Mouse (Mus musculus): ENCODE data around the gene Tesk1. TPM values are rescaled to one million over a fixed set of nuclear protein-coding genes. Genes with fewer than 3 reads are reported as not detected.

Gene Tesk1
- polyA plus RNA-seq, 1 experiment from 2014 or later, result 17.1 TPM

DNA sequence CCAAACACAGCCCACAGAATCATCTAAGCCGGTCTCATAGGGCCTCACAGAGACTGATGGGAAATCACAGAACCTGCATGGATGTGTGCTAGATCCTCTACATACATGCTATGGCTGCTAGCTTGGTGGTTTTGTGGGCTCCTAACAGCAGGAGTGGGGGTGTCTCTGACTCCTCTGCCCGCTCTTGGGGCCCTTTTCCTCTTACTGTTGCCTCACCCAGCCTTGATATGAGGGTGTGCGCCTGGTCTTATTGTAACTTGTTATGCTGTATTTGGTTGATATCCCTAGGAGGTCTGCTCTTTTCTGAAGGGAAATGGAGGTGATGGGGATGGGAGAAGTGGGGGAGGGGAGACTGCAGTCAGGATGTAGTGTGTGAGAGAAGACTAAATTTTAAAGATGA lies 47.9 kb downstream of the Tesk1 start:
- no peaks in the 10 kb centered on the region for H3K27me3 ChIP-seq (replicated peaks)
- no peak for ATAC-seq (replicated peaks)
- H3K36me3 ChIP-seq (replicated peaks), result no peaks in the 10 kb centered on the region
- no peaks in the 10 kb centered on the region for H3K9me3 ChIP-seq
- H3K4me1 ChIP-seq, result peaks cover 11% of the 10 kb centered on the region
- H3K9ac ChIP-seq, result no peak overlapping the region
- no peak overlapping the region for H3K4me2 ChIP-seq
- H3K27ac ChIP-seq, result no peak overlapping the region
- no peak overlapping the region for H3K4me3 ChIP-seq
- 95% methylated on average over 3 of the region's 3 CpGs for WGBS

DNA sequence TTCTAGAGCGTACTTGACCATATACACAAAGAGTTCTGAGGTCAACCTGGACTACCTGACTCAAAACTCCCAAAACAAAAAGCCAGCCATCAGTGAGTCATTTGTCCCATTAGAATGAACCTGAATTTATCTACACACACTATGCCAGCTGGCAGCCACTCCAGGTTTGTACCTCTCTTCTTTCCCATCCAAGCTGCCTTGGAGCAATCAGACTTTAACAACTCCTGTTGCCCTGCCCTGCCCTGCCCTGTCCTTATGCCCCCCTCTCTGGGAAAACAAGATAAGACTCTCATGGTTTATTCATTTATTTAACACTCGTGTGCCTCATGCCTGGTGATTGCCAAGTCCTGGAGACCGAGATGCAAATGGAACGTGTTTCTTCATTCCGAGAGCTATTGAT lies 49.1 kb downstream of the Tesk1 start:
- H3K4me1 ChIP-seq, result peaks cover 21% of the 10 kb centered on the region
- 69% methylated on average over 5 of the region's 5 CpGs for WGBS
- no peak for ATAC-seq (replicated peaks)

DNA sequence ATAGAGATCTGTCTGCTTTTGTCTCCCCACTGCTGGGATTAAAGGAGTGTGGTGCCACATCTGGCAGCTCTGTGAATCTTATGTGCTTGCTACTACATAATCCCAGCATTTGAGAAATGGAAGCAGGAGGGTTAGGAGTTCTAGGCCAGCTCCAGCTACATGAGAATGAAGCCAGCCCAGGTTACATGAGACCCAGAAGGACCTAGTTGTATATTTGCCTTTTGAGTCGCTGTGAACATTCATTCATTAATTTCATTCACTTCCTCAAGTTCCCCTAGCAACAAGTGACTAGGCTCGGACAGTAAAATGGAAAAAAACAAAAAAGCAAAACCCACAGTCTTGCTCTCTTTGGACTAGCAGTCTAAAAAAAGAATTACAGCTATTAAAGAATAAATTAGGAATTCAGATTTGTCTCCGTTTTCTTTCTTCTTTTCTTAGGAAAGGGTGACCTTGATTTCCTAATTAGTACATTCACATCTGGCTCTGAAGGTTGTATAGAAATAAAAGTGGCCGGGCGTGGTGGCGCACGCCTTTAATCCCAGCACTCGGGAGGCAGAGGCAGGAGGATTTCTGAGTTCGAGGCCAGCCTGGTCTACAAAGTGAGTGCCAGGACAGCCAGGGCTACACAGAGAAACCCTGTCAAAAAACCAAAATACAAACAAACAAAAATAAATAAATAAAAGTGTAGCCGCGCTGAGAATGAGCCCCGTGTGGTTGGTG lies 50.5 kb downstream of the Tesk1 start:
- Histone ChIP-seq H3K4me1 (peaks cover 21% of the 10 kb centered on the region), H3K36me3 (replicated peaks) (no peaks in the 10 kb centered on the region), H3K27me3 (replicated peaks) (no peaks in the 10 kb centered on the region), H3K4me3 (peak overlapping the region; percentile 84), H3K9ac (no peak overlapping the region), H3K27ac (peak overlapping the region; percentile 94), H3K9me3 (no peaks in the 10 kb centered on the region), H3K4me2 (peak overlapping the region; percentile 59)
- WGBS, result 38% methylated on average over 12 of the region's 12 CpGs
- no peak for ATAC-seq (replicated peaks)

More for the DNA sequence above, 49.1 kb downstream of the Tesk1 start:
- no peak overlapping the region for H3K4me3 ChIP-seq
- H3K4me2 ChIP-seq, result no peak overlapping the region
- no peaks in the 10 kb centered on the region for H3K9me3 ChIP-seq
- no peaks in the 10 kb centered on the region for H3K27me3 ChIP-seq (replicated peaks)
- no peak overlapping the region for H3K9ac ChIP-seq
- H3K27ac ChIP-seq, result no peak overlapping the region
- H3K36me3 ChIP-seq (replicated peaks), result no peaks in the 10 kb centered on the region

DNA sequence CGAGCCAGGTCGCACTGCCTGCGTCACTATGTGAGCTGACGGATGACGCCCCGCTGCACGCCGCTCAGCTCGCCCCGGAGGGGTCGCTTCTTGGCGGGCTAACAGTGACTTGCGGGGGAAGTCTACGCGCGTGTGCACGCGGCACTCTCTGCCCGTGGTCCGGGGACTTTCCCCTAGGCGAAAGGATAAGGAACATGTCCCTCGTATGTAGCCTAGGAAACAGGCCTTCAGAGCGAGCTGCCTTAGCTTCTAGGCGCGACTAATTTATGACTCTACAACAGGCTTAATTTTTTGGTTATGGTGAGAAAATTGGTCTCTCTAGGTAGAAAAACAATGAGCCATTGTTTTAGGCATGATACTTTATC lies 51.1 kb downstream of the Tesk1 start, which contains the start of gene Ccdc107:
Gene Ccdc107 (plus strand): TSS at position 80 of the 365 bp plus-strand sequence.
- Histone ChIP-seq H3K27ac (peak within 1 kb of the TSS; percentile 94), H3K4me3 (peak within 1 kb of the TSS; percentile 84), H3K27me3 (replicated peaks) (no peaks in the 10 kb centered on the region), H3K4me2 (peak within 1 kb of the TSS; percentile 59), H3K4me1 (peaks cover 21% of the 10 kb centered on the region), H3K36me3 (replicated peaks) (no peaks in the 10 kb centered on the region), H3K9me3 (no peaks in the 10 kb centered on the region), H3K9ac (peak within 1 kb of the TSS; percentile 84)
- peak; percentile 98 for ATAC-seq (replicated peaks)
- WGBS, result 0% methylated on average over 25 of the region's 25 CpGs

DNA sequence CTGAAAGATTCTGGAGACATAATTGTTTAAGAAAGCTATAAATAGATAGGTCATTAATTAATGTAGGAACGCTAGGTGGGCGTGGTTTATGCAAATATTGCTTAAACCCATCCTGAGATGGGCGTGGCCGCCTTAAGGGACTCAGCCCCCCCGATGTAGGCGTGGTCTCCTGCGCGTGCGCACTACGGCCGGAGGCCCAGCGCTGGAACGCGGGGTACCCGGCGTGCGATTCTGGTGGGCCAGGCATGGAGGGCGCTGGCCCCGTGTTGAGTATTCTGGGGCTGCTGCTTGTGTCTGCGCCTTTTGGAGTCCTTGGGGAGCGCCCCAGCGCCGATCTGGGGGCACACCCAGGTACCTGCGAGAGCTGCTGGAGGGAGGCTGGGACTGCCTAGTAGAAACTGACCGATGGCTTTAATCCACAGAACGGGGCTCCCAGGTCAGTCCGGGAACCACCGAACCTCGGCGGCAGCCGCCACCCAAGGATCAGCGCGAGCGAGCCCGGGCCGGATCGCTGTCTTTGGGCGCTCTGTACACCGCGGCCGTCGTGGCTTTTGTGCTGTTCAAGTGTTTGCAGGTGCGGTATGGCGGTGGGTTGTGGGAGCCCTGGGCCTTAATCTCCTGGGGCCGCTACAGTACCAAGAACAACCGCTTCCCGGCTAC lies 51.6 kb downstream of the Tesk1 start:
- peak overlapping the region; percentile 84 for H3K9ac ChIP-seq
- ATAC-seq (replicated peaks), result peak; percentile 93
- H3K9me3 ChIP-seq, result no peaks in the 10 kb centered on the region
- H3K4me2 ChIP-seq, result peak overlapping the region; percentile 59
- H3K27ac ChIP-seq, result peak overlapping the region; percentile 94
- peak overlapping the region; percentile 84 for H3K4me3 ChIP-seq
- WGBS, result under 1% methylated on average over 47 of the region's 47 CpGs
- H3K27me3 ChIP-seq (replicated peaks), result no peaks in the 10 kb centered on the region
- no peaks in the 10 kb centered on the region for H3K36me3 ChIP-seq (replicated peaks)
- H3K4me1 ChIP-seq, result peaks cover 21% of the 10 kb centered on the region

DNA sequence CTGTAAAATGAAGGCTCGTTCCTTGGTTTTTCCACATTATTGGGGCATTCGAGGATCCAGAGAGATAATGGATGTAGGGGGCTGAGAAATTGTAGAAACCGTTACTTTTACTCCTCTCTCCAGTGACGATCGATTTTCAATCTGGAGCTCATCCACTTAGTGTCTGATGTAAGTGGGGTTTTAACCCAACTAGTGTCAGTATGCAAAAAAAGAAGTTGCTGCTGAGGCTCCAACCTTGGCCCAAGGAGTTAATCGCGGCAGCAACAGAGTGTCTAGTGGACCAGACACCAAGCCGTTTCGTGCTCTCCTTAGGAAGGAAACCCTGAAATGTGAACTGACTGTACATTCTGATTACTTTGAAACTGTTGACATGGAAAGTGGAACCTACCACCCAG lies 52.1 kb downstream of the Tesk1 start:
- 1% methylated on average over 9 of the region's 9 CpGs for WGBS
- no peak for ATAC-seq (replicated peaks)
- Histone ChIP-seq H3K4me1 (peaks cover 24% of the 10 kb centered on the region), H3K4me2 (peak overlapping the region; percentile 59), H3K27ac (peak overlapping the region; percentile 94), H3K36me3 (replicated peaks) (no peaks in the 10 kb centered on the region), H3K4me3 (peak overlapping the region; percentile 84), H3K9me3 (no peaks in the 10 kb centered on the region), H3K9ac (peak overlapping the region; percentile 84), H3K27me3 (replicated peaks) (no peaks in the 10 kb centered on the region)

DNA sequence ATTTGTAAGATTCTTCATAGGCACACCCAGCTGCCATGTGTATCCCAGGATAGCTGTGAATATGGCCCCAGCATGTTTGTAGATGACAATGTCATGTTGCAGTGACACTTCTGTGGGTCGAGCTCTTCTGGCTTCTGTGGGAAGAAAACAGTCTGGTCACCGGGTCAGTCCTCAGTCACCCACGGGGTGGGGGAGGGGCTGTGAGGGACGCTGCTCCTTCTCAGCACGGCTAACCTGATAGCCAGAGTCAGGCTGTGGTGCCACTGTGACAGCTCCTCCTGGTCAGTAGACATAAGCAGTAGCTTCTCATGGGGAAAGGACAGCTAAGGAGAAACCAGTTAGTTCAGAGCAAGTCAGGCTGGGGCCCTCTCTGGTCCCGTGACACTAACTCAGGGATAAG lies 54.8 kb downstream of the Tesk1 start:
- Histone ChIP-seq H3K4me2 (no peak overlapping the region), H3K36me3 (replicated peaks) (no peaks in the 10 kb centered on the region), H3K4me1 (peaks cover 34% of the 10 kb centered on the region), H3K9me3 (no peaks in the 10 kb centered on the region), H3K9ac (no peak overlapping the region), H3K4me3 (no peak overlapping the region), H3K27me3 (replicated peaks) (no peaks in the 10 kb centered on the region), H3K27ac (no peak overlapping the region)
- ATAC-seq (replicated peaks), result no peak
- 46% methylated on average over 6 of the region's 6 CpGs for WGBS

DNA sequence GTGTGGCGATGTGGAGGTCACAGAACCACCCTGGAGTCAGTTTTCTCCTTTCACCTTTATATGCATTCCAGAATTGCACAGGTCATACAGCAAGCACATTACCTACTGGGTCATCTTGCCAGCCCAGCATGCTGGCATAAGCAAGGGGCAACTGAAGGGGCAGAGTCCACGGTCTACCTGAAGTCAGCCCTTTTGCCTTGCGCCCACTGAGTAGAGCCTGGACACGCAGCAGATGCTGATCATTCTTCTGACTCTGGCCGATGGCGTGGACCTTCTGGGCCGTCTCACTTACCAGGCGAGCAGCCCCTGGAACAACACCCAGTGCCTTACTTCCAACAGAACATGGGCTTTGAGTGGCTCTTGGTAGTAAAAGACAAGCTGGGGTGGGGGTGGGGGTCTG lies 55.7 kb downstream of the Tesk1 start:
- H3K36me3 ChIP-seq (replicated peaks), result no peaks in the 10 kb centered on the region
- 96% methylated on average over 8 of the region's 8 CpGs for WGBS
- H3K4me2 ChIP-seq, result no peak overlapping the region
- H3K27me3 ChIP-seq (replicated peaks), result no peaks in the 10 kb centered on the region
- H3K4me1 ChIP-seq, result peaks cover 32% of the 10 kb centered on the region
- H3K4me3 ChIP-seq, result no peak overlapping the region
- no peaks in the 10 kb centered on the region for H3K9me3 ChIP-seq
- H3K9ac ChIP-seq, result no peak overlapping the region
- H3K27ac ChIP-seq, result no peak overlapping the region
- no peak for ATAC-seq (replicated peaks)

Other genes starting within 250 kb of the Tesk1 start
- 0.46 and 0.89 TPM in 2 replicates for gene Atp8b5, start 174.8 kb upstream of the Tesk1 start, polyA plus RNA-seq (2015; fragmentation: Nextera tagmentation; extraction: Ambion mirVana)
- gene Rusc2, start 60.0 kb upstream of the Tesk1 start, polyA plus RNA-seq (2015; fragmentation: Nextera tagmentation; extraction: Ambion mirVana), result 104 and 107 TPM in 2 replicates
- gene Fam166b, start 12.8 kb upstream of the Tesk1 start, polyA plus RNA-seq (2015; fragmentation: Nextera tagmentation; extraction: Ambion mirVana), result 0.52 and 1.7 TPM in 2 replicates
- gene Cd72, start 12.7 kb downstream of the Tesk1 start, polyA plus RNA-seq (2015; fragmentation: Nextera tagmentation; extraction: Ambion mirVana), result 6.0 and 6.6 TPM in 2 replicates
- gene Sit1, start 41.8 kb downstream of the Tesk1 start, polyA plus RNA-seq (2015; fragmentation: Nextera tagmentation; extraction: Ambion mirVana), result not detected in 2 replicates
- 81.4 and 82.8 TPM in 2 replicates for gene Ccdc107, start 51.0 kb downstream of the Tesk1 start, polyA plus RNA-seq (2015; fragmentation: Nextera tagmentation; extraction: Ambion mirVana)
- gene Arhgef39, start 57.8 kb downstream of the Tesk1 start, polyA plus RNA-seq (2015; fragmentation: Nextera tagmentation; extraction: Ambion mirVana), result 6.2 and 7.0 TPM in 2 replicates
- 0.32 and 0.49 TPM in 2 replicates for gene Car9, start 65.0 kb downstream of the Tesk1 start, polyA plus RNA-seq (2015; fragmentation: Nextera tagmentation; extraction: Ambion mirVana)
- gene Tpm2, start 81.8 kb downstream of the Tesk1 start, polyA plus RNA-seq (2015; fragmentation: Nextera tagmentation; extraction: Ambion mirVana), result 9.8 and 10.7 TPM in 2 replicates
- 82.7 and 94.0 TPM in 2 replicates for gene Creb3, start 120.4 kb downstream of the Tesk1 start, polyA plus RNA-seq (2015; fragmentation: Nextera tagmentation; extraction: Ambion mirVana)
- gene Tln1, start 120.8 kb downstream of the Tesk1 start, polyA plus RNA-seq (2015; fragmentation: Nextera tagmentation; extraction: Ambion mirVana), result 58.8 and 61.0 TPM in 2 replicates
- 24.8 and 25.7 TPM in 2 replicates for gene Rgp1, start 136.8 kb downstream of the Tesk1 start, polyA plus RNA-seq (2015; fragmentation: Nextera tagmentation; extraction: Ambion mirVana)
- 67.9 and 71.0 TPM in 2 replicates for gene Gba2, start 136.9 kb downstream of the Tesk1 start, polyA plus RNA-seq (2015; fragmentation: Nextera tagmentation; extraction: Ambion mirVana)
- 1.3 and 1.9 TPM in 2 replicates for gene Msmp, start 142.6 kb downstream of the Tesk1 start, polyA plus RNA-seq (2015; fragmentation: Nextera tagmentation; extraction: Ambion mirVana)
- gene Npr2, start 190.0 kb downstream of the Tesk1 start, polyA plus RNA-seq (2015; fragmentation: Nextera tagmentation; extraction: Ambion mirVana), result 12.8 and 16.0 TPM in 2 replicates
- 7.7 and 8.9 TPM in 2 replicates for gene Spag8, start 211.7 kb downstream of the Tesk1 start, polyA plus RNA-seq (2015; fragmentation: Nextera tagmentation; extraction: Ambion mirVana)
- gene Hint2, start 214.5 kb downstream of the Tesk1 start, polyA plus RNA-seq (2015; fragmentation: Nextera tagmentation; extraction: Ambion mirVana), result 64.9 and 65.5 TPM in 2 replicates
- 15.7 and 17.7 TPM in 2 replicates for gene Tmem8b, start 227.0 kb downstream of the Tesk1 start, polyA plus RNA-seq (2015; fragmentation: Nextera tagmentation; extraction: Ambion mirVana)
- gene Fam221b, start 227.2 kb downstream of the Tesk1 start, polyA plus RNA-seq (2015; fragmentation: Nextera tagmentation; extraction: Ambion mirVana), result 1.3 and 1.6 TPM in 2 replicates